Comparison of ENCODE assay signal across 8 mouse cellular contexts in the genomic region with DNA sequence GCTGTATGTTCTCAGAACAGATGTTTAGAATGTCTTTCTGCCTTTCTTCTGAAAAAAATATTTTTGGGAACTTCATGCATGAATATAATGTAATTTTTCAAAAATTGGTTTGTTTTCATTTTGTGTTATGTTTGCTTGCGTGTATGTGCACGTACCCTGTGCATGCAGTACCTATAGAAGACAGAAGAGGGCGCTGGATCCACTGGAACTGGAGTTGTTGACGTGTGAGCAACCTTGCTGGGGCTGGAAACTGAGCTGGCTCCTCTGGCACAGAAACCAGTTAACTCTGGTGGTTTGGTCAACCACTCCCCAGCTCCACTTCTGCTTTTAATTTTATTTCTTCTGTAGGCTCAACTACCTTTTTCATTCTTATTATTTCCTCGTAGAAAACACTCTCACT.
DNase-seq lines count a peak whose midpoint lies in the region; ATAC-seq and TF ChIP-seq lines count a peak whose summit lies in the region.
"Had no signal": no experiment of that assay in that cellular context is flagged by ENCODE, and none has a peak within 500 bp of the region (broad histone marks: within the 10 kb centered on the region; RNA-seq: fewer than 3 reads in every experiment).

No protein-coding gene starts in this region.

- no peak overlapping the region for H3K9ac ChIP-seq in hindbrain, postnatal 0 days (replicated peaks; ENCODE audit: low read length)
- no peak overlapping the region for H3K9ac ChIP-seq in hindbrain, embryonic 12.5 days

- no peak for ATAC-seq in hindbrain, postnatal 0 days
- ATAC-seq in hindbrain, embryonic 12.5 days (ENCODE audit: low FRiP score) = no peak
- ATAC-seq in cerebellum, adult (ENCODE audit: insufficient number of reproducible peaks, low FRiP score, low TSS enrichment) = no peak

- H3K9me3 ChIP-seq in hindbrain, postnatal 0 days (ENCODE audit: low read length) = no peaks in the 10 kb centered on the region
- H3K9me3 ChIP-seq in hindbrain, embryonic 12.5 days (replicated peaks) = no peaks in the 10 kb centered on the region

- H3K36me3 ChIP-seq in hindbrain, postnatal 0 days (ENCODE audit: insufficient read depth, low read length) = no peaks in the 10 kb centered on the region
- no peaks in the 10 kb centered on the region for H3K36me3 ChIP-seq in hindbrain, embryonic 12.5 days

- no peak overlapping the region for H3K4me3 ChIP-seq in hindbrain, postnatal 0 days (ENCODE audit: low read length)
- no peak overlapping the region for H3K4me3 ChIP-seq in hindbrain, embryonic 12.5 days

- no peak overlapping the region for H3K27ac ChIP-seq in hindbrain, postnatal 0 days
- no peak overlapping the region for H3K27ac ChIP-seq in hindbrain, embryonic 12.5 days

- H3K4me1 ChIP-seq in hindbrain, postnatal 0 days (ENCODE audit: insufficient read depth, low read length) = no peaks in the 10 kb centered on the region
- peaks cover 6% of the 10 kb centered on the region; the same call in 1 of the 2 replicates for H3K4me1 ChIP-seq in hindbrain, embryonic 12.5 days

- peak; percentile 14 for DNase-seq in hindbrain, postnatal 0 days (ENCODE audit: low spot score)
- peak; percentile 21 for DNase-seq in thymus, postnatal 4 days
- DNase-seq in thymus, postnatal 14 days = no peak
- DNase-seq in kidney, adult 9 months = peak; percentile 26
- no peak for DNase-seq in frontal cortex, postnatal 14 days (ENCODE audit: low spot score in 2 of 2)
- DNase-seq: adrenal gland, adult 2 months had no signal

- 73% methylated on average over 5 of the region's 5 CpGs for WGBS in hindbrain, postnatal 0 days
- WGBS in hindbrain, embryonic 12.5 days = 63% methylated on average over 5 of the region's 5 CpGs

- H3K4me2 ChIP-seq in hindbrain, postnatal 0 days (ENCODE audit: low read depth, low read length) = no peak overlapping the region
- H3K4me2 ChIP-seq in hindbrain, embryonic 12.5 days (replicated peaks) = no peak overlapping the region

- H3K27me3 ChIP-seq in hindbrain, postnatal 0 days (ENCODE audit: insufficient read depth, low read length) = no peaks in the 10 kb centered on the region
- no peaks in the 10 kb centered on the region for H3K27me3 ChIP-seq in hindbrain, embryonic 12.5 days

- TF ChIP-seq CTCF in hindbrain, postnatal 0 days (IDR thresholded peaks at IDR 0.05; ENCODE audit: low read depth) = peak; percentile 61

Comparison
In these comparisons a context has a peak if more than half of its experiments do, and no peak if none do; other contexts are left out.
1. DNase-seq: peak in hindbrain, postnatal 0 days (single experiment), thymus, postnatal 4 days (single experiment) and kidney, adult 9 months (single experiment); none in thymus, postnatal 14 days (single experiment) and frontal cortex, postnatal 14 days (0 of 2).